Mouse (Mus musculus): ENCODE measurements around the gene Mrpl12. TPM values are rescaled to one million over a fixed set of nuclear protein-coding genes. Genes with fewer than 3 reads are reported as not detected.
A peak's percentile ranks its signal among the peaks of the same experiment; 100 is the strongest.

Gene Mrpl12
- 176 and 177 TPM in 2 replicates for polyA plus RNA-seq (2015; fragmentation: Nextera tagmentation; extraction: Ambion mirVana)

- peak within 1 kb of the TSS; percentile 81 for H3K27ac ChIP-seq (ENCODE audit: low read length)
- H3K36me3 ChIP-seq (ENCODE audit: insufficient read depth, low read length) = peaks cover 56% of the 10 kb centered on the region
- no peaks in the 10 kb centered on the region for H3K27me3 ChIP-seq (ENCODE audit: insufficient read depth, low read length)
- H3K4me1 ChIP-seq (ENCODE audit: insufficient read depth, low read length) = peaks cover 19% of the 10 kb centered on the region
- H3K9ac ChIP-seq (replicated peaks; ENCODE audit: low read length) = peak within 1 kb of the TSS; percentile 93
- H3K4me3 ChIP-seq (ENCODE audit: low read length) = peak within 1 kb of the TSS; percentile 96
- under 1% methylated on average over 60 of the region's 60 CpGs for WGBS
- H3K9me3 ChIP-seq (ENCODE audit: low read length) = no peaks in the 10 kb centered on the region
- peak; percentile 94 for ATAC-seq (ENCODE audit: low FRiP score, low TSS enrichment)
- peak within 1 kb of the TSS; percentile 92 for H3K4me2 ChIP-seq (replicated peaks; ENCODE audit: low read depth, low read length)
Observed at GRCm38 (mm10) chr11:120484265-120484981, at the start of gene Mrpl12. Gene Mrpl12, plus strand, starts transcription at chr11:120484613.

GRCm38 (mm10) chr11:120437152-120437856 lies 47.1 kb upstream of the Mrpl12 start, which contains the start of gene Nploc4:
Gene Nploc4, minus strand, starts transcription at chr11:120437708.
- no peaks in the 10 kb centered on the region for H3K9me3 ChIP-seq (ENCODE audit: low read length)
- H3K9ac ChIP-seq (replicated peaks; ENCODE audit: low read length) = peak within 1 kb of the TSS; percentile 93
- H3K4me1 ChIP-seq (ENCODE audit: insufficient read depth, low read length) = peaks cover 14% of the 10 kb centered on the region
- peak within 1 kb of the TSS; percentile 89 for H3K4me3 ChIP-seq (ENCODE audit: low read length)
- peak; percentile 89 for ATAC-seq (ENCODE audit: low FRiP score, low TSS enrichment)
- peak within 1 kb of the TSS; percentile 96 for H3K4me2 ChIP-seq (replicated peaks; ENCODE audit: low read depth, low read length)
- H3K27ac ChIP-seq (ENCODE audit: low read length) = peak within 1 kb of the TSS; percentile 76
- WGBS = 0% methylated on average over 63 of the region's 77 CpGs
- H3K27me3 ChIP-seq (ENCODE audit: insufficient read depth, low read length) = no peaks in the 10 kb centered on the region
- H3K36me3 ChIP-seq (ENCODE audit: insufficient read depth, low read length) = peaks cover 9% of the 10 kb centered on the region

- peaks cover 14% of the 10 kb centered on the region for H3K4me1 ChIP-seq (ENCODE audit: insufficient read depth, low read length)
- H3K27me3 ChIP-seq (ENCODE audit: insufficient read depth, low read length) = no peaks in the 10 kb centered on the region
- H3K27ac ChIP-seq (ENCODE audit: low read length) = peak overlapping the region; percentile 76
- peak overlapping the region; percentile 89 for H3K4me3 ChIP-seq (ENCODE audit: low read length)
- WGBS = 20% methylated on average over 12 of the region's 12 CpGs
- peak overlapping the region; percentile 96 for H3K4me2 ChIP-seq (replicated peaks; ENCODE audit: low read depth, low read length)
- peak overlapping the region; percentile 93 for H3K9ac ChIP-seq (replicated peaks; ENCODE audit: low read length)
- peaks cover 3% of the 10 kb centered on the region for H3K36me3 ChIP-seq (ENCODE audit: insufficient read depth, low read length)
- no peak for ATAC-seq (ENCODE audit: low FRiP score, low TSS enrichment)
- no peaks in the 10 kb centered on the region for H3K9me3 ChIP-seq (ENCODE audit: low read length)
Observed at GRCm38 (mm10) chr11:120437857-120438385, 46.5 kb upstream of the Mrpl12 start.

DNA sequence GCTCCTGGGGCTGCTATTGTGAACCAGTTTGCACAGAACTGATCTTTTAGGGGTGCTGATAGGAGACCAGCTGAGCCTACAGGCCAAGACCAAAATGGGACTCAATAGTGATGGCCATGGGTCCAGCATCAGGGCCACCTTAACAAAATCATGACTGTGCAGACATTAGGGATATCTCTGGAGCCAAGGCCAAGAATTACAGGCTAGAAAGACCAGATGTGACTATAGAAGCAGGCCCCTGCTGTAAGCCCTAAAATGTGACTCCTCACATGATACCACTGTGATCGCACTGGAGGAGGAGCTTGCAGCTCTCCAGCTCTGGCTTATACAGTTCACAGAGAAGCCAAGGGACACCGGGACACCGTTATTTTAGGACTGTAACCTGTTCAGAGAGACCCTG lies 42.1 kb upstream of the Mrpl12 start, which contains the start of gene Tspan10:
Gene Tspan10, plus strand, starts transcription at position 301 of the 400 bp plus-strand sequence.
- Histone ChIP-seq H3K9ac (replicated peaks; ENCODE audit: low read length) (no peak within 1 kb of the TSS), H3K4me2 (replicated peaks; ENCODE audit: low read depth, low read length) (no peak within 1 kb of the TSS), H3K4me1 (ENCODE audit: insufficient read depth, low read length) (0 out of 2 replicates have a peak, but pooled peaks cover 2% of the 10 kb centered on the region), H3K27me3 (ENCODE audit: insufficient read depth, low read length) (no peaks in the 10 kb centered on the region), H3K36me3 (ENCODE audit: insufficient read depth, low read length) (no peaks in the 10 kb centered on the region), H3K27ac (ENCODE audit: low read length) (no peak within 1 kb of the TSS), H3K9me3 (ENCODE audit: low read length) (no peaks in the 10 kb centered on the region), H3K4me3 (ENCODE audit: low read length) (no peak within 1 kb of the TSS)
- no peak for ATAC-seq (ENCODE audit: low FRiP score, low TSS enrichment)
- 91% methylated on average over 3 of the region's 3 CpGs for WGBS

- Histone ChIP-seq H3K27ac (ENCODE audit: low read length) (no peak overlapping the region), H3K27me3 (ENCODE audit: insufficient read depth, low read length) (no peaks in the 10 kb centered on the region), H3K36me3 (ENCODE audit: insufficient read depth, low read length) (no peaks in the 10 kb centered on the region), H3K9ac (replicated peaks; ENCODE audit: low read length) (no peak overlapping the region), H3K9me3 (ENCODE audit: low read length) (no peaks in the 10 kb centered on the region), H3K4me3 (ENCODE audit: low read length) (no peak overlapping the region), H3K4me1 (ENCODE audit: insufficient read depth, low read length) (0 out of 2 replicates have a peak, but pooled peaks cover 2% of the 10 kb centered on the region), H3K4me2 (replicated peaks; ENCODE audit: low read depth, low read length) (no peak overlapping the region)
- ATAC-seq (ENCODE audit: low FRiP score, low TSS enrichment) = no peak
- WGBS = 88% methylated on average over 3 of the region's 3 CpGs
Observed at GRCm38 (mm10) chr11:120442765-120443280, 41.6 kb upstream of the Mrpl12 start.

- Histone ChIP-seq H3K27me3 (ENCODE audit: insufficient read depth, low read length) (no peaks in the 10 kb centered on the region), H3K9me3 (ENCODE audit: low read length) (no peaks in the 10 kb centered on the region), H3K4me3 (ENCODE audit: low read length) (no peak overlapping the region), H3K36me3 (ENCODE audit: insufficient read depth, low read length) (no peaks in the 10 kb centered on the region), H3K27ac (ENCODE audit: low read length) (no peak overlapping the region), H3K4me1 (ENCODE audit: insufficient read depth, low read length) (no peaks in the 10 kb centered on the region), H3K9ac (replicated peaks; ENCODE audit: low read length) (no peak overlapping the region), H3K4me2 (replicated peaks; ENCODE audit: low read depth, low read length) (no peak overlapping the region)
- no peak for ATAC-seq (ENCODE audit: low FRiP score, low TSS enrichment)
- WGBS = 65% methylated on average over 6 of the region's 6 CpGs
Observed at GRCm38 (mm10) chr11:120444106-120444505, 40.3 kb upstream of the Mrpl12 start.

GRCm38 (mm10) chr11:120445475-120445874 lies 38.9 kb upstream of the Mrpl12 start:
- no peaks in the 10 kb centered on the region for H3K36me3 ChIP-seq (ENCODE audit: insufficient read depth, low read length)
- no peak for ATAC-seq (ENCODE audit: low FRiP score, low TSS enrichment)
- no peaks in the 10 kb centered on the region for H3K27me3 ChIP-seq (ENCODE audit: insufficient read depth, low read length)
- WGBS = 45% methylated on average over 3 of the region's 3 CpGs
- no peak overlapping the region for H3K9ac ChIP-seq (replicated peaks; ENCODE audit: low read length)
- no peak overlapping the region for H3K27ac ChIP-seq (ENCODE audit: low read length)
- H3K4me2 ChIP-seq (replicated peaks; ENCODE audit: low read depth, low read length) = no peak overlapping the region
- no peak overlapping the region for H3K4me3 ChIP-seq (ENCODE audit: low read length)
- H3K9me3 ChIP-seq (ENCODE audit: low read length) = no peaks in the 10 kb centered on the region
- no peaks in the 10 kb centered on the region for H3K4me1 ChIP-seq (ENCODE audit: insufficient read depth, low read length)

DNA sequence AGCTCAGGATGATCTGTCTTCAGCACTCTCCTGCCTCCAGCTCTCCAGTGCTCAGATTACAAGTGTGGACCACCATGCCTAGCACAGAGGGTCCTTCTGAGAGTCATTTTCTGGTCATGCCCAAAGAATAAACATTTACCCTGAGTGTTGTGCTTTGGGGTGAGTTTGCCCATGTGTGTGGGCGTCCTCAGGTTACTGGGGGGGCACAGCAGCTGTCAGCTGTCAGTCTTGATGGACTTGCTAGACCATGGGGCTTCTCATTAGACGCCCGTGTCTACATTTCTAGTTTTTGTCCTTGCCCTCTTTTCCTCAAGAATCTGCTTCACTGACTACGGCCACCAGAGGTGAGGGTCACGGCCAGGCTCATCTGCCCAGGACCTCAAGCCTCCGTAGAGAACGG lies 37.2 kb upstream of the Mrpl12 start:
- H3K4me1 ChIP-seq (ENCODE audit: insufficient read depth, low read length) = no peaks in the 10 kb centered on the region
- no peaks in the 10 kb centered on the region for H3K27me3 ChIP-seq (ENCODE audit: insufficient read depth, low read length)
- no peak overlapping the region for H3K9ac ChIP-seq (replicated peaks; ENCODE audit: low read length)
- no peaks in the 10 kb centered on the region for H3K9me3 ChIP-seq (ENCODE audit: low read length)
- H3K36me3 ChIP-seq (ENCODE audit: insufficient read depth, low read length) = no peaks in the 10 kb centered on the region
- no peak overlapping the region for H3K4me2 ChIP-seq (replicated peaks; ENCODE audit: low read depth, low read length)
- no peak overlapping the region for H3K4me3 ChIP-seq (ENCODE audit: low read length)
- ATAC-seq (ENCODE audit: low FRiP score, low TSS enrichment) = no peak
- no peak overlapping the region for H3K27ac ChIP-seq (ENCODE audit: low read length)
- 56% methylated on average over 7 of the region's 7 CpGs for WGBS

DNA sequence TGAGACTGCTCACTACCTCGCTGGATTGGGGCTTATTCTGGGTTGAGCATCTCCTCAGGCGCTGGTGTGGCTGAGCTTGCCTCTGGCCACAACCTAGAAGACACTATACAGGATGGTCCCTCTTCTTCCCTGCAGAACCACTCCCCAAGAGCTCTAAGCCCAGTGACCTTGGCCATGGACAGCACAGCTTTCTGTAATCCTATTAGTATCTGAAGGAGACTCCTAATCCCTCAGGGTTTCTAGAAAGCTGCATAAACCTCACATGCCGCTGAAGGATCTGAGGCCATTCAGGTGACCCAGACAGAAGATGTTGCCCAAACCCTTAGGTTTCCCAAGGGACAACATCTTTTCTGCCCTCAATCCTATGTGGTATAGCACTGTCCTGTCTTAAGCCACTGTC lies 32.2 kb upstream of the Mrpl12 start:
- no peak overlapping the region for H3K4me2 ChIP-seq (replicated peaks; ENCODE audit: low read depth, low read length)
- no peaks in the 10 kb centered on the region for H3K9me3 ChIP-seq (ENCODE audit: low read length)
- H3K4me1 ChIP-seq (ENCODE audit: insufficient read depth, low read length) = 0 out of 2 replicates have a peak, but pooled peaks cover 4% of the 10 kb centered on the region
- ATAC-seq (ENCODE audit: low FRiP score, low TSS enrichment) = no peak
- H3K27me3 ChIP-seq (ENCODE audit: insufficient read depth, low read length) = no peaks in the 10 kb centered on the region
- no peak overlapping the region for H3K9ac ChIP-seq (replicated peaks; ENCODE audit: low read length)
- H3K4me3 ChIP-seq (ENCODE audit: low read length) = no peak overlapping the region
- H3K36me3 ChIP-seq (ENCODE audit: insufficient read depth, low read length) = no peaks in the 10 kb centered on the region
- WGBS = 70% methylated on average over 3 of the region's 3 CpGs
- H3K27ac ChIP-seq (ENCODE audit: low read length) = no peak overlapping the region

Data from kidney, embryonic 16.5 days (tissue).